Mouse (Mus musculus) C2C12 (cell line): ENCODE results near the gene Lbx1. TPM values are rescaled to one million over a fixed set of nuclear protein-coding genes. Genes with fewer than 3 reads are reported as not detected.

ENCODE experiments used
- H3K27me3 ChIP-seq: one replicate; pipeline ENCODE4 v1.6.1; 2011; ENCODE audit not compliant: control insufficient read depth, insufficient read depth, insufficient read length
- H3K36me3 ChIP-seq: one replicate; pipeline ENCODE4 v1.6.1; 2011; ENCODE audit not compliant: control insufficient read depth, insufficient read depth
- H3K4me3 ChIP-seq: one replicate; pipeline ENCODE4 v1.5.1; 2011; ENCODE audit warnings: mild to moderate bottlenecking, control low read depth; ENCODE audit not compliant: poor library complexity, insufficient read depth, severe bottlenecking
- H3K79me2 ChIP-seq: one replicate; pipeline ENCODE4 v1.6.1; 2011; ENCODE audit not compliant: control insufficient read depth, insufficient read depth
- H3K79me3 ChIP-seq: one replicate; pipeline ENCODE4 v1.6.1; 2011; ENCODE audit warnings: low read depth, control low read depth
- H3ac ChIP-seq: one replicate; pipeline ENCODE3; 2011; ENCODE audit warnings: low read depth; ENCODE audit not compliant: control insufficient read depth, insufficient read length
- CEBPB ChIP-seq: IDR thresholded peaks from one replicate; pipeline ENCODE4 v1.6.1; 2011; ENCODE audit warnings: low read depth, mild to moderate bottlenecking, control low read depth, moderate library complexity
- CTCF ChIP-seq: IDR thresholded peaks from one replicate; pipeline ENCODE4 v1.5.1; 2011; ENCODE audit not compliant: control insufficient read depth, insufficient read depth, insufficient read length
- FOSL1 ChIP-seq: IDR thresholded peaks from one replicate; pipeline ENCODE4 v1.8.0; 2011; ENCODE audit warnings: mild to moderate bottlenecking, low read length; ENCODE audit not compliant: poor library complexity, insufficient read depth, severe bottlenecking
- MAX ChIP-seq: IDR thresholded peaks from one replicate; pipeline ENCODE4 v1.6.1; 2011; ENCODE audit warnings: mild to moderate bottlenecking, control low read depth
- MYOD1 ChIP-seq: IDR thresholded peaks from one replicate; pipeline ENCODE4 v1.6.1; 2011; ENCODE audit warnings: low read depth; ENCODE audit not compliant: control insufficient read depth, insufficient read length
- MYOG ChIP-seq: IDR thresholded peaks from one replicate; pipeline ENCODE4 v1.6.1; 2011; ENCODE audit not compliant: control insufficient read depth, insufficient read length; ENCODE audit errors: extremely low read depth
- USF1 ChIP-seq: IDR thresholded peaks from one replicate; pipeline ENCODE4 v1.6.1; 2011; ENCODE audit warnings: low read depth, mild to moderate bottlenecking, control low read depth, moderate library complexity
- polyA plus RNA-seq: library from polyadenylated mRNA; unstranded; fragments of >200 nt; fragmentation: generic; extraction: Trizol; gene quantifications from one replicate; pipeline ENCODE4 v1.2.1, GENCODE M21; 2012; ENCODE audit warnings: missing spikeins

Gene Lbx1
- polyA plus RNA-seq, 1 experiment, result 0.02 TPM

DNA sequence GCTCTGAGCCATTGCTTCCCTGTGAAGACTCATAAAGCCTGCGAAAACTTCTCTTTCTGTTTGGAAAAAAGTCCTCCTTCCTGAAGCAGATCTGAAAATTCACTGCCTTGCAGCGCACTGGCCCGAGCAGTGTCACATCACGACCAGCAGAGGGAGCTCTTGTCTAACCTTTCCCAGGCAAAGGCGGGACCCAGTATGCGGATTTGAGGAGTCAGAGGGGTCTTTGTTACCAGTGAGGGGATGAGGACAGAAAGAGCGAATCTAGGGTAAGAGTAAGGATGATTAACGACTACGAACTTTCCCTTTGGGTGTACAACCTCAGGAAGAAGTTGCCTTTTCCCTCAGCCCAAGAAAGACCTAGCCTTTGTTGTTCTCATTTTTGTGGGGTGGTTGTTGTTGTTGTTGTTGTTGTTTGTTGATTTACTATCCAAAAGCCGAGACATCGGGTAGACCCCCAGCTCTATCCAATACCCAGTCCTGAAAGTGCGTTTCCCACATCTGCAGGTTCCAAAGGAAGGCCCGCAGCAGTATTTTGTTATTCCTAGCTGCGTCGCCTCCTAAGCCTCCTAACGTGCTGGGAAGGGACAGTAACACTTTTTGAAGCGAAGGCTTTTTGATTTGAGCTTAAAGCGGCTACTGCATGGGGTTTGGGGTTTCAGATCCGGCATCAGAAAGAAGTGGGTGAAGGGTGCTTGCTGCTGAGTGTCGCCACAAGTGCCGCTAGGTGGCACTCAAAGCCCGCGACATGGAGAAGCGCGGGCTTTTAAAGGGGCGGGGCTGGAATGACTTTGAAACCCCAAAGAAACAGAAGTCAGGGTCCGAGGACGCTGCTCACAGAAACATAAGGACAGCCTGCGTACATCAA, 14.8 kb downstream of the Lbx1 start:
- TF ChIP-seq MAX (no peak), MYOD1 (no peak), CTCF (peak; percentile 85)
- Histone ChIP-seq H3K27me3 (peaks cover 21% of the 10 kb centered on the region), H3K4me3 (no peak overlapping the region)

GRCm38 (mm10) chr19:45216240-45216639, 19.4 kb downstream of the Lbx1 start:
- Histone ChIP-seq H3K4me3 (no peak overlapping the region), H3K27me3 (peaks cover 4% of the 10 kb centered on the region), H3K36me3 (no peaks in the 10 kb centered on the region), H3K79me2 (no peaks in the 10 kb centered on the region), H3K79me3 (no peaks in the 10 kb centered on the region), H3ac (no peak overlapping the region)
- TF ChIP-seq CTCF, result peak; percentile 38
- no peak for TF ChIP-seq FOSL1
- no peak for TF ChIP-seq MYOG
- no peak for TF ChIP-seq USF1
- TF ChIP-seq MYOD1, result no peak

More for the DNA sequence above, 14.8 kb downstream of the Lbx1 start:
- Histone ChIP-seq H3K79me2 (no peaks in the 10 kb centered on the region), H3K36me3 (no peaks in the 10 kb centered on the region), H3ac (peak overlapping the region; percentile 66), H3K79me3 (no peaks in the 10 kb centered on the region)

GRCm38 (mm10) chr19:45215431-45215830, 20.2 kb downstream of the Lbx1 start:
- Histone ChIP-seq H3K79me2 (no peaks in the 10 kb centered on the region), H3K27me3 (peaks cover 4% of the 10 kb centered on the region), H3K36me3 (no peaks in the 10 kb centered on the region), H3K79me3 (no peaks in the 10 kb centered on the region), H3K4me3 (no peak overlapping the region), H3ac (no peak overlapping the region)
- TF ChIP-seq MYOG, result no peak

GRCm38 (mm10) chr19:45209776-45210422, 25.7 kb downstream of the Lbx1 start:
- no peaks in the 10 kb centered on the region for H3K27me3 ChIP-seq
- H3K79me3 ChIP-seq, result no peaks in the 10 kb centered on the region
- no peak for TF ChIP-seq USF1
- no peak for TF ChIP-seq MYOG
- no peak for TF ChIP-seq CEBPB
- no peak for TF ChIP-seq CTCF
- no peak for TF ChIP-seq FOSL1
- no peak for TF ChIP-seq MAX
- TF ChIP-seq MYOD1, result no peak
- no peaks in the 10 kb centered on the region for H3K36me3 ChIP-seq
- no peak overlapping the region for H3K4me3 ChIP-seq
- no peak overlapping the region for H3ac ChIP-seq
- H3K79me2 ChIP-seq, result no peaks in the 10 kb centered on the region

GRCm38 (mm10) chr19:45209191-45209590, 26.4 kb downstream of the Lbx1 start:
- Histone ChIP-seq H3K79me2 (no peaks in the 10 kb centered on the region), H3K79me3 (no peaks in the 10 kb centered on the region)
- TF ChIP-seq FOSL1 (no peak), MAX (no peak), MYOG (no peak), USF1 (no peak), CTCF (no peak), CEBPB (no peak), MYOD1 (no peak)

GRCm38 (mm10) chr19:45208438-45209060, 27.1 kb downstream of the Lbx1 start:
- Histone ChIP-seq H3ac (no peak overlapping the region), H3K4me3 (no peak overlapping the region), H3K27me3 (no peaks in the 10 kb centered on the region), H3K79me3 (no peaks in the 10 kb centered on the region), H3K79me2 (no peaks in the 10 kb centered on the region), H3K36me3 (no peaks in the 10 kb centered on the region)
- TF ChIP-seq MYOD1, result no peak
- no peak for TF ChIP-seq CEBPB
- no peak for TF ChIP-seq MAX
- TF ChIP-seq FOSL1, result no peak
- no peak for TF ChIP-seq CTCF
- no peak for TF ChIP-seq MYOG
- TF ChIP-seq USF1, result no peak

More at GRCm38 (mm10) chr19:45209191-45209590, 26.4 kb downstream of the Lbx1 start:
- Histone ChIP-seq H3ac (no peak overlapping the region), H3K27me3 (no peaks in the 10 kb centered on the region), H3K36me3 (no peaks in the 10 kb centered on the region), H3K4me3 (no peak overlapping the region)
